Mouse (Mus musculus): ENCODE measurements at regions not wholly inside any gene's neighbourhood (a gene's known extent, or its start where the extent isn't known, plus 50 kb on each side); places are given as distances from the start of the nearest gene placed in this dataset.

- TF ChIP-seq GATA1 (IDR thresholded peaks at IDR 0.05; ENCODE audit: low read length) = no peak
- TF ChIP-seq TAL1 (IDR thresholded peaks at IDR 0.05; ENCODE audit: low read length) = no peak
These were observed 117.3 kb upstream of the Slc30a5 start for GRCm38 (mm10) chr13:100950348-100951184.
